Mouse (Mus musculus): ENCODE measurements around the gene Tpd52l2. TPM values are rescaled to one million over a fixed set of nuclear protein-coding genes. Genes with fewer than 3 reads are reported as not detected.
A peak's percentile ranks its signal among the peaks of the same experiment; 100 is the strongest.
"Not testable (repeated sequence)": the region's sequence is repeated elsewhere in the genome, so short reads cannot be mapped to it uniquely, and the experiment has no call there.

Gene Tpd52l2
- total RNA-seq, 2 experiments from 2014 or later, result 47.0 to 52.5 TPM

- Histone ChIP-seq H3K27ac (no peak overlapping the region), H3K4me3 (no peak overlapping the region)
- no peak for TF ChIP-seq CTCF (IDR thresholded peaks at IDR 0.05)
- intact Hi-C loops (cut with DNase I), result no loop called here
- no peak for DNase-seq
Observed at GRCm38 (mm10) chr2:181492206-181492605, 4.7 kb upstream of the Tpd52l2 start.

GRCm38 (mm10) chr2:181493156-181493927 lies 3.6 kb upstream of the Tpd52l2 start, which contains the start of gene Abhd16b:
Gene Abhd16b, plus strand, starts transcription at chr2:181493206.
- DNase-seq, result peak; percentile 26
- TF ChIP-seq CTCF (IDR thresholded peaks at IDR 0.05), result no peak
- Histone ChIP-seq H3K27ac (no peak within 1 kb of the TSS), H3K4me3 (no peak within 1 kb of the TSS)
- intact Hi-C loops (cut with DNase I), result no loop called here

GRCm38 (mm10) chr2:181494266-181494945 lies 2.5 kb upstream of the Tpd52l2 start:
- intact Hi-C loops (cut with DNase I), result loop anchor here (2.0 kb wide), 2 partner anchors 32 to 102 kb away; no protein-coding TSS in a partner anchor
- no peak for TF ChIP-seq CTCF (IDR thresholded peaks at IDR 0.05)
- DNase-seq, result no peak
- Histone ChIP-seq H3K27ac (no peak overlapping the region), H3K4me3 (no peak overlapping the region)

GRCm38 (mm10) chr2:181495845-181496244 lies 1.1 kb upstream of the Tpd52l2 start:
- not testable (repeated sequence) for DNase-seq, H3K4me3 ChIP-seq
- intact Hi-C loops (cut with DNase I), result loop anchor here (2.0 kb wide), 2 partner anchors 33 to 103 kb away; no protein-coding TSS in a partner anchor
- H3K27ac ChIP-seq, result peak overlapping the region; percentile 98

DNA sequence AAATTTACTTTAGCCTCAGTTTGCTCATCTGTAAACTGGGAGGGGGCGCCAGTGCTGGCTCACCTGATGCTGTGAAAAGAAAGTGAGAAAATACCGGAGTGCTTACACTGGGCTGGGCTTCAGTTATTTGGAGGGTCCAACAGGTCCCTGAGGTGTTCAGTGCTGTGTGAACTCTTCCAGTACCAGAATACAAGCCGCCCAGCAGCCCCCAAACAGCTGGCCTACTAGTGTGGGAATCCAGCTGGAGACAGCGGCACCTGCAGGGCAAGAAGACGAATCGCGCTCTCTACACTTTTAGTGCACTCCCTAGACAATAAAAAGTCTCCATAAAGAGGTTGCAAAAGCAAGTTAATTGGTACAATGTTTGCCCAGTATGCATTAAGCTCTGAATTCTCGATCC lies 661 bp upstream of the Tpd52l2 start:
- TF ChIP-seq CTCF (IDR thresholded peaks at IDR 0.05), result peak; percentile 74
- Histone ChIP-seq H3K4me3 (peak overlapping the region; percentile 93), H3K27ac (peak overlapping the region; percentile 98)
- intact Hi-C loops (cut with DNase I), result no loop called here
- DNase-seq, result peak; percentile 72

DNA sequence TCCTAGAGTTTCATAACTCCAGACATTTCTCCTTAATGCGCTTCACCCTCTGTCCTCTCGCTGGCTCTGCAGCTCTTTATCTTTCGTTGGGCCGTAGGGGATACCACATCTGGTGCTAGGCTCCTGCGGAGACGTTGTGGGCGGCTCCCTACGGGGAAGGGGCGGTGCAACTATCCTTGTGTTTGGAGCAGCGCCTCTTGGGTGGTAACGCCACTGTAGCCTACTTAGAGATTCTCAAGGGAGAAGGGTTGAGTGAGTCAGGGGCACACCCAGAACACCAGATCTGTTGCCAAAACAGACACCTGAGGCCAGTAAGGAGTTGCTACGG lies 570 bp downstream of the Tpd52l2 start:
- intact Hi-C loops (cut with DNase I), result loop anchor here (1.0 kb wide), 1 partner anchor 86 kb away; no protein-coding TSS in a partner anchor
- H3K27ac ChIP-seq, result peak overlapping the region; percentile 98
- no peak for TF ChIP-seq CTCF (IDR thresholded peaks at IDR 0.05)

GRCm38 (mm10) chr2:181498644-181499043 lies 1.7 kb downstream of the Tpd52l2 start:
- peak overlapping the region; percentile 51 for H3K27ac ChIP-seq
- DNase-seq, result no peak
- H3K4me3 ChIP-seq, result peak overlapping the region; percentile 93
- no peak for TF ChIP-seq CTCF (IDR thresholded peaks at IDR 0.05)
- intact Hi-C loops (cut with DNase I), result no loop called here

More for the DNA sequence above, 570 bp downstream of the Tpd52l2 start:
- H3K4me3 ChIP-seq, result peak overlapping the region; percentile 93
- DNase-seq, result peak; percentile 77

- intact Hi-C loops (cut with DNase I), result no loop called here
- TF ChIP-seq CTCF (IDR thresholded peaks at IDR 0.05), result no peak
Observed at GRCm38 (mm10) chr2:181509191-181509590, 12.2 kb downstream of the Tpd52l2 start.

DNA sequence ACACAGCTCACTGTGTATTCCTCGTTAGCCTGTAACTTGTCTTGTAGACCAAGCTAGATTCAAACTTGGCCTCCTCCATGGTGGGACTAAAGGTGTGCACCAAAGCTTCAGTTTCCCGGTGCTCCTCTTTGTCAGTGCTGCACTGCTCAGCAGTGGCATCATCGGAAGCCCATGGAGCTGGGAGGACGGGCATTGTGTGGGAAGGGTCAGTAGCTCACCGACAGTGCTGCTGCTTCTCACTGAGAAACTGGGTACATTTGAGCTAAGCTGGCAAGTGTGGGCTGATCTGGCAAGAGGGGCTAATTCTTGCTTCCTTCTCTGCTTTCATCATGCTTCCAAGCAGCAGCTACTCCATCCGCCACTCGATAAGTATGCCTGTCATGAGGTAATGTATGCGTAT lies 14.3 kb downstream of the Tpd52l2 start:
- no peak for TF ChIP-seq CTCF (IDR thresholded peaks at IDR 0.05)
- H3K27ac ChIP-seq, result no peak overlapping the region
- H3K4me3 ChIP-seq, result no peak overlapping the region
- intact Hi-C loops (cut with DNase I), result no loop called here
- DNase-seq, result no peak

More at GRCm38 (mm10) chr2:181509191-181509590, 12.2 kb downstream of the Tpd52l2 start:
- no peak overlapping the region for H3K4me3 ChIP-seq
- no peak overlapping the region for H3K27ac ChIP-seq
- no peak for DNase-seq

GRCm38 (mm10) chr2:181519201-181519600 lies 22.3 kb downstream of the Tpd52l2 start:
- no peak for DNase-seq
- Histone ChIP-seq H3K27ac (peak overlapping the region; percentile 99), H3K4me3 (peak overlapping the region; percentile 100)
- no peak for TF ChIP-seq CTCF (IDR thresholded peaks at IDR 0.05)
- intact Hi-C loops (cut with DNase I), result no loop called here

- peak within 1 kb of the TSS; percentile 99 for H3K27ac ChIP-seq
- H3K4me3 ChIP-seq, result peak within 1 kb of the TSS; percentile 100
- intact Hi-C loops (cut with DNase I), result no loop called here
- TF ChIP-seq CTCF (IDR thresholded peaks at IDR 0.05), result no peak
- peak; percentile 99 for DNase-seq
Observed at GRCm38 (mm10) chr2:181520118-181520935, 23.4 kb downstream of the Tpd52l2 start, which contains the start of gene Dnajc5. Gene Dnajc5, plus strand, starts transcription at chr2:181520485.

DNA sequence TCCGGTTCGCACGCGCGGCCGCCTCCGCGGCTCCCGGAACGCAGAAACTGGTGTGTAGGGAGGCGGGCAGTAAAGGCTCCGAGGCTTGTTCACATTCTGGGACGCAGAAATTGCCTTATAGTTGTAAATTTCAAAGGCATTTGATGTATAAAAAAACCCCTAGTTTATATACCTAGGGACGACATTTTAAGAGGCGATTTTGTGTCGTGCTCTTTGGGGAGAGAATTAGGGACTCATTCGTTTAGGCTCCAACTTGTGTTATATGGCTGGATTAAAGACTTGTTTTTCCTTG lies 23.9 kb downstream of the Tpd52l2 start:
- intact Hi-C loops (cut with DNase I), result no loop called here

More for the DNA sequence above, 23.9 kb downstream of the Tpd52l2 start:
- TF ChIP-seq CTCF (IDR thresholded peaks at IDR 0.05), result no peak
- DNase-seq, result no peak
- Histone ChIP-seq H3K27ac (peak overlapping the region; percentile 99), H3K4me3 (peak overlapping the region; percentile 100)

All from gastrocnemius, adult 2 months (tissue).